Mouse (Mus musculus): Measurements from ENCODE around the gene Pla2g7.
"Not testable (repeated sequence)": the region's sequence is repeated elsewhere in the genome, so short reads cannot be mapped to it uniquely, and the experiment has no call there.

Gene Pla2g7

GRCm38 (mm10) chr17:43567992-43568888 is at the start of gene Pla2g7:
Pla2g7 (plus strand) TSS chr17:43568098.
- peak; percentile 61 to 68 for DNase-seq

- DNase-seq = peak; percentile 86 to 89
Measured at GRCm38 (mm10) chr17:43518644-43519409, 49.1 kb upstream of the Pla2g7 start.

- no peak for DNase-seq
Measured at GRCm38 (mm10) chr17:43520166-43520565, 47.7 kb upstream of the Pla2g7 start.

GRCm38 (mm10) chr17:43530507-43530906 is 37.4 kb upstream of the Pla2g7 start:
- DNase-seq = peak; percentile 43 to 60

- DNase-seq = no peak
Measured at GRCm38 (mm10) chr17:43531192-43531591, 36.7 kb upstream of the Pla2g7 start.

GRCm38 (mm10) chr17:43534362-43535222 is 33.3 kb upstream of the Pla2g7 start:
- DNase-seq = peak; percentile 64 to 76

- not testable (repeated sequence) for DNase-seq
Measured at GRCm38 (mm10) chr17:43536841-43537240, 31.1 kb upstream of the Pla2g7 start.

- no peak for DNase-seq
Measured at GRCm38 (mm10) chr17:43538767-43539166, 29.1 kb upstream of the Pla2g7 start.

- DNase-seq = no peak
Measured at GRCm38 (mm10) chr17:43543539-43543938, 24.4 kb upstream of the Pla2g7 start, which contains the start of gene Ankrd66. Ankrd66 (minus strand) TSS chr17:43543639.

GRCm38 (mm10) chr17:43544040-43544439 is 23.9 kb upstream of the Pla2g7 start:
- DNase-seq = no peak

- no peak for DNase-seq
Measured at GRCm38 (mm10) chr17:43551122-43551630, 16.7 kb upstream of the Pla2g7 start.

- DNase-seq = no peak
Measured at GRCm38 (mm10) chr17:43554516-43555403, 13.1 kb upstream of the Pla2g7 start.

GRCm38 (mm10) chr17:43557104-43557503 is 10.8 kb upstream of the Pla2g7 start:
- DNase-seq = no peak

- peak; percentile 60 to 73 for DNase-seq
Measured at GRCm38 (mm10) chr17:43557541-43558090, 10.3 kb upstream of the Pla2g7 start.

- no peak for DNase-seq
Measured at GRCm38 (mm10) chr17:43558678-43559077, 9.2 kb upstream of the Pla2g7 start.

GRCm38 (mm10) chr17:43563192-43563987 is 4.5 kb upstream of the Pla2g7 start:
- DNase-seq = no peak

- no peak for DNase-seq
Measured at GRCm38 (mm10) chr17:43567593-43567991, 306 bp upstream of the Pla2g7 start.

GRCm38 (mm10) chr17:43569287-43569686 is 1.4 kb downstream of the Pla2g7 start:
- DNase-seq = no peak

GRCm38 (mm10) chr17:43573624-43574073 is 5.8 kb downstream of the Pla2g7 start:
- DNase-seq = peak in 1 of 2 experiments; percentile 19

GRCm38 (mm10) chr17:43580456-43580855 is 12.6 kb downstream of the Pla2g7 start:
- no peak for DNase-seq

Data from cerebellum, postnatal 10 days (tissue).